Mouse (Mus musculus): ENCODE results near the gene Sema3f. TPM values are rescaled to one million over a fixed set of nuclear protein-coding genes. Genes with fewer than 3 reads are reported as not detected.
"Not testable (repeated sequence)": the region's sequence is repeated elsewhere in the genome, so short reads cannot be mapped to it uniquely, and the experiment has no call there.

Sema3f gene
- polyA plus RNA-seq, 1 experiment = 9.9 TPM

DNA sequence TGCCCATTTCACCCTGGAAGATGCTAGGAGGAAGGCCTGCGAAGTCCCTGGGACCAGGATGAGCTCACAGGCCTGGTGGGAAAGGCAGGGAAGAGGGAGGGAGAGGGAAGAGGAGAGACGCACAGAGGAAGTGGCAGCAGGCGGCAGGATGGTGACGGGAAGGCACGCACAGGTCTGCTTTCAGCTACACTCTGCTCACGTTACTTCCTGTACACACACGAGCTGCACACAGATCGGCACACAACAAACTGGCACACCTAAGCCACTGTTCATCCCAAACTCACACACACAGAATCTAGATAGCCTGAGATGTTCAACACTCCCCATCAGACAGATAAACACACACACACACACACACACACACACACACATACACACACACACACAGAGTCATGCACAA lies 19.9 kb downstream of the Sema3f start:
- Histone ChIP-seq H3K4me1 (ENCODE audit: control insufficient read depth, insufficient read depth, low read length) (no peaks in the 10 kb centered on the region; the same call in 1 of the 2 replicates), H3K27ac (ENCODE audit: control insufficient read depth, insufficient read depth, low read depth, low read length) (no peak overlapping the region), H3K36me3 (ENCODE audit: control insufficient read depth, insufficient read depth, low read length) (no peaks in the 10 kb centered on the region), H3K27me3 (ENCODE audit: control insufficient read depth, insufficient read depth, low read length) (no peaks in the 10 kb centered on the region), H3K4me3 (ENCODE audit: control insufficient read depth, low read depth, low read length) (no peak overlapping the region)
- no peak for TF ChIP-seq POLR2A (IDR thresholded peaks at IDR 0.05; ENCODE audit: control insufficient read depth, low read depth, low read length)
- TF ChIP-seq CTCF (IDR thresholded peaks at IDR 0.05; ENCODE audit: control insufficient read depth, insufficient read depth, insufficient replicate concordance, low read depth, low read length) = no peak

DNA sequence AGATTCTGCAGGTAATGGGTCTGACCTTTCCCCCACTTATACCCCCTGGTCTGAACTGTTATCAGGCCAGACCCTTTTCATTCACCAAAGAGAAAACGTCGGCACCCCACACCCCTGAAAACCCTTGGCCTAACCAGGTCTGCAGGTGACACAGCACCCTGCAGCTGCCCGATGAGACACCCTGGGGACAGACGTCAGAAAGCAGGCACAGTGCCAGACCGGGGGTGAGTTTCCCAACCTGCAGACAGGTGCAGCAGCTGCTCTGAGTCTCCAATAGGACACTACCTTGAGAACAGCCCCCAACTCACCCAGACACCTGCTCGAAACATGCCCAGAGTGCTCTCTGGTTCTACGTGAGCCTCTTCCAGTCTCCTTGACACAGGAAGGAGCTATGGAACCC lies 21.3 kb downstream of the Sema3f start:
- Histone ChIP-seq H3K36me3 (ENCODE audit: control insufficient read depth, insufficient read depth, low read length) (no peaks in the 10 kb centered on the region), H3K4me3 (ENCODE audit: control insufficient read depth, low read depth, low read length) (no peak overlapping the region), H3K27ac (ENCODE audit: control insufficient read depth, insufficient read depth, low read depth, low read length) (no peak overlapping the region), H3K27me3 (ENCODE audit: control insufficient read depth, insufficient read depth, low read length) (no peaks in the 10 kb centered on the region), H3K4me1 (ENCODE audit: control insufficient read depth, insufficient read depth, low read length) (no peaks in the 10 kb centered on the region; the same call in 1 of the 2 replicates)
- TF ChIP-seq CTCF (IDR thresholded peaks at IDR 0.05; ENCODE audit: control insufficient read depth, insufficient read depth, insufficient replicate concordance, low read depth, low read length) (no peak), POLR2A (IDR thresholded peaks at IDR 0.05; ENCODE audit: control insufficient read depth, low read depth, low read length) (no peak)

DNA sequence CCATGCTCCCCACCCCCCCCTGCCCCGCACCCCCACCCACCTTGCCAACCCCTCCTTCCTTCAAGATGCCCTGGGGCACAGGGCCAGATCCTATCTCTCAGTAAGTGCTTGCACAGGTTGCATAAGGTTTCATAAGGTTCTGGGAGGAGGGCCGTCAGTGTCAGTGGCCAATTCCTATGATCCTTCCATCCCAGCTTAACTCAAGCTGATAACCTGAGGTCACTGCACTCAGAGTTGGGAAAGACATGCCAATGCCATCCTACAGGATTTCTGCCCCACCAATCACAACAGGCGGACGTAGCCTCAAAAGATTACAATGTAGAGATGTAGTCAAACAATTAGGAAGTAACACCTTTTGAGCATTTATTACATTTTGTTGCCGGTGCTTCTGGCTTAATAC lies 21.9 kb downstream of the Sema3f start:
- TF ChIP-seq POLR2A (IDR thresholded peaks at IDR 0.05; ENCODE audit: control insufficient read depth, low read depth, low read length) = no peak
- no peak for TF ChIP-seq CTCF (IDR thresholded peaks at IDR 0.05; ENCODE audit: control insufficient read depth, insufficient read depth, insufficient replicate concordance, low read depth, low read length)
- Histone ChIP-seq H3K4me3 (ENCODE audit: control insufficient read depth, low read depth, low read length) (no peak overlapping the region), H3K36me3 (ENCODE audit: control insufficient read depth, insufficient read depth, low read length) (no peaks in the 10 kb centered on the region), H3K4me1 (ENCODE audit: control insufficient read depth, insufficient read depth, low read length) (no peaks in the 10 kb centered on the region; the same call in 1 of the 2 replicates), H3K27ac (ENCODE audit: control insufficient read depth, insufficient read depth, low read depth, low read length) (no peak overlapping the region), H3K27me3 (ENCODE audit: control insufficient read depth, insufficient read depth, low read length) (no peaks in the 10 kb centered on the region)

GRCm38 (mm10) chr9:107685231-107685981 lies 24.9 kb downstream of the Sema3f start:
- H3K27ac ChIP-seq (ENCODE audit: control insufficient read depth, insufficient read depth, low read depth, low read length) = no peak overlapping the region
- no peaks in the 10 kb centered on the region for H3K4me1 ChIP-seq (ENCODE audit: control insufficient read depth, insufficient read depth, low read length)
- no peaks in the 10 kb centered on the region for H3K36me3 ChIP-seq (ENCODE audit: control insufficient read depth, insufficient read depth, low read length)
- no peaks in the 10 kb centered on the region for H3K27me3 ChIP-seq (ENCODE audit: control insufficient read depth, insufficient read depth, low read length)
- H3K4me3 ChIP-seq (ENCODE audit: control insufficient read depth, low read depth, low read length) = no peak overlapping the region
- TF ChIP-seq CTCF (IDR thresholded peaks at IDR 0.05; ENCODE audit: control insufficient read depth, insufficient read depth, insufficient replicate concordance, low read depth, low read length) = peak; percentile 48; the same call in 1 of the 2 replicates
- no peak for TF ChIP-seq POLR2A (IDR thresholded peaks at IDR 0.05; ENCODE audit: control insufficient read depth, low read depth, low read length)

DNA sequence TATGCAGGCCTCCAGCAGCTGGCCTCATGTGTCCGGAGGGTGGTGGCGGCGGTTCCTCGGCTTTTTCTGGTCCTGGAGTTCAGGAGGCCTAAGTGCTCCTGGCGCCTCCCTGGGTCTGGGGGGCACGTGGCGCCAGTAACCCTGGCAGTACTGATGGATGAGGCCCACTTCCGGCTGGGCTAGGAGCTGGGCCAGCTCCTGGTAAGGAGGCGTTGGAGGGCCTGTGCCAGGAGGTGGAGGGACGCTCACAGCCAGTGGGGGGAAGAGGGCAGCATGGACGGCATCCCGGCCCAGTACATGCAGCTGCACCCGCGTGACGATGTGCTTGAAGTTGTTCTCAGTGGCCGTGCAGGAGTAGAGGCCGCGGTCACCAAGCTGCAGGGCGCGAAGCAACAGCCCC lies 27.9 kb downstream of the Sema3f start:
- Histone ChIP-seq H3K36me3 (ENCODE audit: control insufficient read depth, insufficient read depth, low read length) (no peaks in the 10 kb centered on the region), H3K27me3 (ENCODE audit: control insufficient read depth, insufficient read depth, low read length) (no peaks in the 10 kb centered on the region), H3K4me3 (ENCODE audit: control insufficient read depth, low read depth, low read length) (no peak overlapping the region), H3K4me1 (ENCODE audit: control insufficient read depth, insufficient read depth, low read length) (peaks cover under 1% of the 10 kb centered on the region), H3K27ac (ENCODE audit: control insufficient read depth, insufficient read depth, low read depth, low read length) (no peak overlapping the region)
- TF ChIP-seq POLR2A (IDR thresholded peaks at IDR 0.05; ENCODE audit: control insufficient read depth, low read depth, low read length) (no peak), CTCF (IDR thresholded peaks at IDR 0.05; ENCODE audit: control insufficient read depth, insufficient read depth, insufficient replicate concordance, low read depth, low read length) (no peak)

GRCm38 (mm10) chr9:107679501-107679900 lies 30.8 kb downstream of the Sema3f start, which contains the start of gene Gnat1:
Gnat1 (minus strand) TSS chr9:107679712.
- no peaks in the 10 kb centered on the region for H3K27me3 ChIP-seq (ENCODE audit: control insufficient read depth, insufficient read depth, low read length)
- H3K4me3 ChIP-seq (ENCODE audit: control insufficient read depth, low read depth, low read length) = no peak within 1 kb of the TSS
- H3K4me1 ChIP-seq (ENCODE audit: control insufficient read depth, insufficient read depth, low read length) = peaks cover 14% of the 10 kb centered on the region
- no peaks in the 10 kb centered on the region for H3K36me3 ChIP-seq (ENCODE audit: control insufficient read depth, insufficient read depth, low read length)
- TF ChIP-seq POLR2A (IDR thresholded peaks at IDR 0.05; ENCODE audit: control insufficient read depth, low read depth, low read length) = no peak
- TF ChIP-seq CTCF (IDR thresholded peaks at IDR 0.05; ENCODE audit: control insufficient read depth, insufficient read depth, insufficient replicate concordance, low read depth, low read length) = no peak
- H3K27ac ChIP-seq (ENCODE audit: control insufficient read depth, insufficient read depth, low read depth, low read length) = no peak within 1 kb of the TSS

DNA sequence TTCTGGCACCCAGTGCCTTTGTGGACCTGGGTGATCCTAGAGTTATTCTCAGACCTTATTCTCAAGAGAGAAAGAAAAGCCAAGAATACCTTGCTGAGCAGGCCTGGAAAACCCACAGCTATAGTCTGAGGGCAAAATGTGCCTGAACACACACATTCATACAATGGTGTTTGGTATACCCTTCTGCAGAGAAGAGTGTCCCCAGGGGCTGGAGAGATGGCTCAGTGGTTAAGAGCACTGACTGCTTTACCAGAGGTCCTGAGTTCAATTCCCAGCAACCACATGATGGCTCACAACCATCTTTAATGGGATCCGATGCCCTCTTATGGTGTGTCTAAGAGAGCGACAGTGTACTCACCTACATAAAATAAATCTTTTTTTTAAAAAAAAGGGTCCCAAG lies 31.4 kb downstream of the Sema3f start:
- Histone ChIP-seq H3K4me3 (ENCODE audit: control insufficient read depth, low read depth, low read length) (no peak overlapping the region), H3K27me3 (ENCODE audit: control insufficient read depth, insufficient read depth, low read length) (no peaks in the 10 kb centered on the region), H3K36me3 (ENCODE audit: control insufficient read depth, insufficient read depth, low read length) (no peaks in the 10 kb centered on the region), H3K4me1 (ENCODE audit: control insufficient read depth, insufficient read depth, low read length) (peaks cover 14% of the 10 kb centered on the region), H3K27ac (ENCODE audit: control insufficient read depth, insufficient read depth, low read depth, low read length) (no peak overlapping the region)
- TF ChIP-seq CTCF (IDR thresholded peaks at IDR 0.05; ENCODE audit: control insufficient read depth, insufficient read depth, insufficient replicate concordance, low read depth, low read length) = no peak
- no peak for TF ChIP-seq POLR2A (IDR thresholded peaks at IDR 0.05; ENCODE audit: control insufficient read depth, low read depth, low read length)

- H3K4me1 ChIP-seq (ENCODE audit: control insufficient read depth, insufficient read depth, low read length) = peaks cover 14% of the 10 kb centered on the region
- H3K4me3 ChIP-seq (ENCODE audit: control insufficient read depth, low read depth, low read length); H3K36me3 ChIP-seq (ENCODE audit: control insufficient read depth, insufficient read depth, low read length); H3K27me3 ChIP-seq (ENCODE audit: control insufficient read depth, insufficient read depth, low read length); H3K27ac ChIP-seq (ENCODE audit: control insufficient read depth, insufficient read depth, low read depth, low read length): not testable (repeated sequence)
These were observed 32.3 kb downstream of the Sema3f start for GRCm38 (mm10) chr9:107677819-107678526.
